Mouse (Mus musculus): ENCODE measurements around the gene Psg23.
"Not testable (repeated sequence)": the region's sequence is repeated elsewhere in the genome, so short reads cannot be mapped to it uniquely, and the experiment has no call there.

Gene Psg23

GRCm38 (mm10) chr7:18616401-18616800, at the start of gene Psg23:
Gene Psg23, minus strand, starts transcription at chr7:18616501.
- DNase-seq: not testable (repeated sequence)

GRCm38 (mm10) chr7:18656625-18657024, 40.3 kb upstream of the Psg23 start, which contains the start of gene Psg21:
Gene Psg21, minus strand, starts transcription at chr7:18656725.
- not testable (repeated sequence) for DNase-seq

- not testable (repeated sequence) for DNase-seq
Observed at GRCm38 (mm10) chr7:18626921-18627320, 10.6 kb upstream of the Psg23 start.

- DNase-seq: no peak
Observed at GRCm38 (mm10) chr7:18567205-18567604, 49.1 kb downstream of the Psg23 start, which contains the start of gene Psg27. Gene Psg27, minus strand, starts transcription at chr7:18567305.

GRCm38 (mm10) chr7:18559850-18560249, 56.5 kb downstream of the Psg23 start:
- no peak for DNase-seq

Measured in kidney, adult 8-10 months (tissue).